Mouse (Mus musculus): Measurements from ENCODE around the gene Gm10358.
"Not testable (repeated sequence)": the region's sequence is repeated elsewhere in the genome, so short reads cannot be mapped to it uniquely, and the experiment has no call there.

The Gm10358 gene

GRCm38 (mm10) chr8:75406489-75406888 lies at the start of gene Gm10358:
Gene Gm10358, minus strand, starts transcription at chr8:75406589.
- no peak for DNase-seq (ENCODE audit: low spot score in 2 of 2)

GRCm38 (mm10) chr8:75448394-75448793 lies 42.0 kb upstream of the Gm10358 start, which contains the start of gene Iqcm:
Gene Iqcm, plus strand, starts transcription at chr8:75448694.
- DNase-seq (ENCODE audit: low spot score in 2 of 2) = no peak

- DNase-seq (ENCODE audit: low spot score in 2 of 2) = not testable (repeated sequence)
Observed at GRCm38 (mm10) chr8:75415696-75416095, 9.3 kb upstream of the Gm10358 start.

DNA sequence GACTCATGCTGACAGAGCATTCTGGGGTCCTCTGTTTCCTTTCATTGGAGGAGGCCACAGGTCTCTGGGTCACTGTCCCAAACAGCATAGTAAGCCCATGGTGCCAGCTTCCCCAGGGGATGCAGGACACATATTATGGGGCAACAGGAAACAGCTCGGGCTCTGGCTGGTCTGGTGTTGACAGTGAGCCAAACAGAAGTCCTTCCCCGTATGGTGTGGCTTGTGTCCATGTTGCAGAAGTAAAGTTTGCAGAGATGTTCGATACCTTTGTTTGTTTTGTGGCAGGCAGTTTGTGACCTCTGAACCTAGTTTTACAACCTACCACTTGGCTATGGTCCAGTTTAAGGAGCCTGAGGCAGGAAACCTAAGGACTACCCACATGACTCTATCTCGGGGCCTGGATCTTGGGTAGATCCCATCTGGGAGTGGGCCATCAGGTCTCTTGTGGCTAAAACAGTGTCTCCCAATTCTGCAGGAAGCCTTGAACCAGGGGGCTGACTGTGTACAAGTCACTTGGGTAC lies 21.6 kb downstream of the Gm10358 start:
- no peak for DNase-seq (ENCODE audit: low spot score in 2 of 2)

- DNase-seq (ENCODE audit: low spot score in 2 of 2) = no peak
Observed at GRCm38 (mm10) chr8:75375530-75376123, 30.8 kb downstream of the Gm10358 start.

GRCm38 (mm10) chr8:75372006-75372405 lies 34.4 kb downstream of the Gm10358 start:
- no peak for DNase-seq (ENCODE audit: low spot score in 2 of 2)

All from frontal cortex, postnatal 14 days (tissue).